Mouse (Mus musculus) hindbrain, embryonic 11.5 days (tissue): ENCODE measurements at regions not wholly inside any gene's neighbourhood (a gene's known extent, or its start where the extent isn't known, plus 50 kb on each side); places are given as distances from the start of the nearest gene placed in this dataset.
"Not testable (repeated sequence)": the region's sequence is repeated elsewhere in the genome, so short reads cannot be mapped to it uniquely, and the experiment has no call there.

ENCODE experiments used
- ATAC-seq: fragments of 200-750 bp; cut with Nextera tagmentation; 2 replicates; pipeline ENCODE4 v1.8.0; 2017; ENCODE audit warnings: mild to moderate bottlenecking, moderate TSS enrichment, moderate library complexity; ENCODE audit not compliant: low FRiP score
- DNase-seq: peaks from one replicate; pipeline ENCODE4 v3.0.0-alpha.2; 2015; ENCODE audit warnings: low spot score
- H3K27ac ChIP-seq: fragments of 300-500 bp; sonication (generic); 2 replicates; pipeline ENCODE4 v1.5.1; 2014; ENCODE audit warnings: mild to moderate bottlenecking, low read depth, low read length
- H3K27me3 ChIP-seq: fragments of 300-500 bp; sonication (generic); 2 replicates; pipeline ENCODE4 v1.6.1; 2014; ENCODE audit warnings: mild to moderate bottlenecking, low read length, moderate library complexity, mixed read lengths; ENCODE audit not compliant: control insufficient read depth, insufficient read depth
- H3K36me3 ChIP-seq: fragments of 300-500 bp; sonication (generic); 2 replicates; pipeline ENCODE4 v1.6.1; 2014; ENCODE audit warnings: mild to moderate bottlenecking, low read length, moderate library complexity, mixed read lengths; ENCODE audit not compliant: control insufficient read depth, insufficient read depth
- H3K4me1 ChIP-seq: fragments of 300-500 bp; sonication (generic); replicated peaks from 2 replicates; pipeline ENCODE4 v1.6.1; 2014; ENCODE audit warnings: low read length, mixed read lengths; ENCODE audit not compliant: control insufficient read depth, insufficient read depth
- H3K4me2 ChIP-seq: fragments of 300-500 bp; sonication (generic); replicated peaks from 2 replicates; pipeline ENCODE4 v1.6.1; 2014; ENCODE audit warnings: mild to moderate bottlenecking, low read depth, low read length
- H3K4me3 ChIP-seq: fragments of 300-500 bp; sonication (generic); 2 replicates; pipeline ENCODE4 v1.5.1; 2014; ENCODE audit warnings: low read depth, low read length
- H3K9ac ChIP-seq: fragments of 300-500 bp; sonication (generic); 2 replicates; pipeline ENCODE4 v1.6.1; 2014; ENCODE audit warnings: low read depth, low read length
- H3K9me3 ChIP-seq: fragments of 300-500 bp; sonication (generic); 2 replicates; pipeline ENCODE4 v1.6.1; 2016; ENCODE audit warnings: low read length; ENCODE audit not compliant: control insufficient read depth
- WGBS: fragments of 180-500 bp; shearing (Covaris S2); extraction: QIAGEN DNeasy Blood & Tissue Kit; methylation state at CpG from one replicate; pipeline ENCODE4 v1.1.7; 2014; 5-methylcytosine and 5-hydroxymethylcytosine counted together

- no peak for ATAC-seq
Measured at GRCm38 (mm10) chr1:157037246-157037991, 71.1 kb downstream of the Tex35 start.

GRCm38 (mm10) chr1:157036779-157037178 is 71.7 kb downstream of the Tex35 start:
- H3K4me1 ChIP-seq = peaks cover 5% of the 10 kb centered on the region; the same call in 1 of the 2 replicates
- WGBS = 34% methylated on average over 4 of the region's 4 CpGs
- H3K4me3 ChIP-seq = no peak overlapping the region
- no peak overlapping the region for H3K9ac ChIP-seq
- H3K27me3 ChIP-seq = no peaks in the 10 kb centered on the region
- H3K36me3 ChIP-seq = no peaks in the 10 kb centered on the region
- ATAC-seq (no peak; the same call in 1 of the 2 replicates), DNase-seq (peak; percentile 43)
- H3K9me3 ChIP-seq = no peaks in the 10 kb centered on the region
- no peak overlapping the region for H3K4me2 ChIP-seq
- no peak overlapping the region for H3K27ac ChIP-seq

More at GRCm38 (mm10) chr1:157037246-157037991, 71.1 kb downstream of the Tex35 start:
- no peak for DNase-seq
- Histone ChIP-seq H3K4me1 (peaks cover 5% of the 10 kb centered on the region; the same call in 1 of the 2 replicates), H3K36me3 (no peaks in the 10 kb centered on the region), H3K27me3 (no peaks in the 10 kb centered on the region), H3K9me3 (no peaks in the 10 kb centered on the region), H3K4me3 (no peak overlapping the region), H3K4me2 (no peak overlapping the region), H3K9ac (no peak overlapping the region), H3K27ac (no peak overlapping the region)
- 83% methylated on average over 10 of the region's 10 CpGs for WGBS

- not testable (repeated sequence) for H3K9ac ChIP-seq, H3K4me1 ChIP-seq, H3K36me3 ChIP-seq, DNase-seq, H3K27ac ChIP-seq, H3K4me2 ChIP-seq, H3K9me3 ChIP-seq, H3K4me3 ChIP-seq, ATAC-seq, H3K27me3 ChIP-seq
- WGBS = 94% methylated on average over 8 of the region's 8 CpGs
Measured at GRCm38 (mm10) chr1:157035221-157035620, 73.3 kb downstream of the Tex35 start.

GRCm38 (mm10) chr1:157028682-157029081 is 79.8 kb downstream of the Tex35 start:
- Histone ChIP-seq H3K9ac (no peak overlapping the region), H3K27me3 (no peaks in the 10 kb centered on the region), H3K36me3 (no peaks in the 10 kb centered on the region), H3K4me2 (no peak overlapping the region), H3K4me1 (no peaks in the 10 kb centered on the region), H3K9me3 (no peaks in the 10 kb centered on the region), H3K4me3 (no peak overlapping the region), H3K27ac (no peak overlapping the region)
- no peak for ATAC-seq
- no peak for DNase-seq
- WGBS = 92% methylated on average over 3 of the region's 3 CpGs

GRCm38 (mm10) chr1:157027681-157028080 is 80.8 kb downstream of the Tex35 start:
- Histone ChIP-seq H3K27ac (no peak overlapping the region), H3K4me3 (no peak overlapping the region), H3K4me1 (no peaks in the 10 kb centered on the region), H3K4me2 (no peak overlapping the region), H3K9me3 (no peaks in the 10 kb centered on the region), H3K36me3 (no peaks in the 10 kb centered on the region), H3K27me3 (no peaks in the 10 kb centered on the region), H3K9ac (no peak overlapping the region)
- no peak for DNase-seq
- ATAC-seq = no peak
- 75% methylated on average over 7 of the region's 7 CpGs for WGBS

- no peak overlapping the region for H3K27ac ChIP-seq
- ATAC-seq (no peak), DNase-seq (no peak)
- no peak overlapping the region for H3K4me3 ChIP-seq
- H3K9ac ChIP-seq = no peak overlapping the region
- no peaks in the 10 kb centered on the region for H3K9me3 ChIP-seq
- 81% methylated on average over 6 of the region's 6 CpGs for WGBS
- no peaks in the 10 kb centered on the region for H3K4me1 ChIP-seq
- H3K4me2 ChIP-seq = no peak overlapping the region
- H3K36me3 ChIP-seq = no peaks in the 10 kb centered on the region
- no peaks in the 10 kb centered on the region for H3K27me3 ChIP-seq
Measured at GRCm38 (mm10) chr1:157023462-157023861, 84.0 kb upstream of the Ralgps2 start.

- Histone ChIP-seq H3K9ac (no peak overlapping the region), H3K27ac (no peak overlapping the region), H3K36me3 (no peaks in the 10 kb centered on the region), H3K9me3 (no peaks in the 10 kb centered on the region), H3K4me1 (no peaks in the 10 kb centered on the region), H3K4me2 (no peak overlapping the region), H3K27me3 (no peaks in the 10 kb centered on the region), H3K4me3 (no peak overlapping the region)
- 64% methylated on average over 12 of the region's 12 CpGs for WGBS
- DNase-seq = no peak
- no peak for ATAC-seq
Measured at GRCm38 (mm10) chr1:157022456-157023435, 83.3 kb upstream of the Ralgps2 start.

GRCm38 (mm10) chr1:157019892-157020291 is 80.5 kb upstream of the Ralgps2 start:
- Histone ChIP-seq H3K27me3 (no peaks in the 10 kb centered on the region), H3K9ac (no peak overlapping the region), H3K4me3 (no peak overlapping the region), H3K4me2 (no peak overlapping the region), H3K27ac (no peak overlapping the region), H3K36me3 (no peaks in the 10 kb centered on the region), H3K4me1 (no peaks in the 10 kb centered on the region), H3K9me3 (no peaks in the 10 kb centered on the region)
- ATAC-seq (no peak), DNase-seq (no peak)
- 59% methylated on average over 7 of the region's 7 CpGs for WGBS
